Mouse (Mus musculus) lung, postnatal 0 days (tissue): ENCODE results near the gene Cdkn2b. TPM values are rescaled to one million over a fixed set of nuclear protein-coding genes. Genes with fewer than 3 reads are reported as not detected.

ENCODE experiments used
- ATAC-seq: fragments of 200-750 bp; cut with Nextera tagmentation; 2 replicates; pipeline ENCODE4 v1.8.0; 2017; ENCODE audit warnings: moderate library complexity
- DNase-seq: peaks from one replicate; pipeline ENCODE4 v3.0.0-alpha.2; 2016; ENCODE audit warnings: low spot score
- H3K27ac ChIP-seq: fragments of 300-500 bp; sonication (generic); 2 replicates; pipeline ENCODE4 v1.5.1; 2014; ENCODE audit warnings: antibody characterized with exemption, mild to moderate bottlenecking, low read length, mixed read lengths
- H3K27me3 ChIP-seq: fragments of 300-500 bp; sonication (generic); replicated peaks from 2 replicates; pipeline ENCODE4 v1.6.1; 2014; ENCODE audit warnings: low read length, mixed read lengths; ENCODE audit not compliant: insufficient read depth
- H3K36me3 ChIP-seq: fragments of 300-500 bp; sonication (generic); 2 replicates; pipeline ENCODE4 v1.6.1; 2014; ENCODE audit warnings: low read length, mixed read lengths; ENCODE audit not compliant: insufficient read depth
- H3K4me1 ChIP-seq: fragments of 300-500 bp; sonication (generic); 2 replicates; pipeline ENCODE4 v1.6.1; 2014; ENCODE audit warnings: antibody characterized with exemption, low read depth, low read length, mixed read lengths; ENCODE audit not compliant: insufficient read depth
- H3K4me2 ChIP-seq: fragments of 300-500 bp; sonication (generic); replicated peaks from 2 replicates; pipeline ENCODE4 v1.6.1; 2014; ENCODE audit warnings: low read depth, mild to moderate bottlenecking, low read length, moderate library complexity, mixed read lengths
- H3K4me3 ChIP-seq: fragments of 300-500 bp; sonication (generic); 2 replicates; pipeline ENCODE4 v1.5.1; 2014; ENCODE audit warnings: low read depth, low read length
- H3K9ac ChIP-seq: fragments of 300-500 bp; sonication (generic); replicated peaks from 2 replicates; pipeline ENCODE4 v1.6.1; 2014; ENCODE audit warnings: low read depth, mild to moderate bottlenecking
- H3K9me3 ChIP-seq: fragments of 300-500 bp; sonication (generic); 2 replicates; pipeline ENCODE4 v1.6.1; 2016; ENCODE audit warnings: low read length, mixed read lengths
- CTCF ChIP-seq: IDR thresholded peaks from 2 replicates; pipeline ENCODE4 v1.5.1; 2016; ENCODE audit warnings: antibody characterized with exemption, mild to moderate bottlenecking
- EP300 ChIP-seq: IDR thresholded peaks from 2 replicates; pipeline ENCODE4 v1.6.1; 2016; ENCODE audit warnings: antibody characterized with exemption, mild to moderate bottlenecking, control low read depth
- WGBS: fragments of 180-500 bp; shearing (Covaris S2); extraction: QIAGEN DNeasy Blood & Tissue Kit; methylation state at CpG from one replicate; pipeline ENCODE4 v1.1.7; 2014; 5-methylcytosine and 5-hydroxymethylcytosine counted together
- polyA plus RNA-seq: library from polyadenylated mRNA; unstranded; fragments of >200 nt; fragmentation: Nextera tagmentation; extraction: Ambion mirVana; gene quantifications from 2 replicates; pipeline ENCODE4 v1.2.1, GENCODE M21; 2015

Cdkn2b gene
- polyA plus RNA-seq, 1 experiment from 2014 or later, result 108 TPM

GRCm38 (mm10) chr4:89306798-89307365 lies 4.0 kb downstream of the Cdkn2b start:
- TF ChIP-seq CTCF (peak; percentile 30), EP300 (no peak)
- no peak overlapping the region for H3K9ac ChIP-seq
- no peak overlapping the region for H3K27ac ChIP-seq
- H3K4me3 ChIP-seq, result 0 out of 2 replicates have a peak overlapping the region, but pooled peaks have one; percentile 5
- no peaks in the 10 kb centered on the region for H3K9me3 ChIP-seq
- peak overlapping the region; percentile 25 for H3K4me2 ChIP-seq
- ATAC-seq (no peak), DNase-seq (no peak)
- peaks cover 37% of the 10 kb centered on the region for H3K27me3 ChIP-seq
- WGBS, result 13% methylated on average over 25 of the region's 25 CpGs
- no peaks in the 10 kb centered on the region for H3K4me1 ChIP-seq
- H3K36me3 ChIP-seq, result no peaks in the 10 kb centered on the region

- DNase-seq, result no peak
- Histone ChIP-seq H3K36me3 (no peaks in the 10 kb centered on the region), H3K27ac (no peak overlapping the region), H3K4me3 (no peak overlapping the region), H3K4me2 (no peak overlapping the region), H3K4me1 (no peaks in the 10 kb centered on the region), H3K27me3 (peaks cover 33% of the 10 kb centered on the region), H3K9ac (no peak overlapping the region), H3K9me3 (no peaks in the 10 kb centered on the region)
- 15% methylated on average over 3 of the region's 3 CpGs for WGBS
- ATAC-seq, result no peak
- TF ChIP-seq EP300 (no peak), CTCF (no peak)
Observed at GRCm38 (mm10) chr4:89305691-89306090, 5.1 kb downstream of the Cdkn2b start.

- Histone ChIP-seq H3K27ac (no peak overlapping the region), H3K4me3 (no peak overlapping the region), H3K4me2 (no peak overlapping the region), H3K27me3 (peaks cover 35% of the 10 kb centered on the region), H3K4me1 (no peaks in the 10 kb centered on the region), H3K36me3 (no peaks in the 10 kb centered on the region), H3K9ac (no peak overlapping the region), H3K9me3 (no peaks in the 10 kb centered on the region)
- ATAC-seq (no peak), DNase-seq (peak; percentile 62)
- TF ChIP-seq EP300 (no peak), CTCF (no peak)
- WGBS, result 6% methylated on average over 14 of the region's 14 CpGs
Observed at GRCm38 (mm10) chr4:89303281-89303995, 7.4 kb downstream of the Cdkn2b start.

GRCm38 (mm10) chr4:89302129-89302528 lies 8.7 kb downstream of the Cdkn2b start:
- H3K4me2 ChIP-seq, result no peak overlapping the region
- peaks cover 33% of the 10 kb centered on the region for H3K27me3 ChIP-seq
- H3K9me3 ChIP-seq, result no peaks in the 10 kb centered on the region
- no peaks in the 10 kb centered on the region for H3K4me1 ChIP-seq
- no peak for ATAC-seq
- no peak overlapping the region for H3K27ac ChIP-seq
- no peak for DNase-seq
- TF ChIP-seq EP300 (no peak), CTCF (no peak)
- WGBS, result 31% methylated on average over 1 of the region's 1 CpGs
- H3K36me3 ChIP-seq, result no peaks in the 10 kb centered on the region
- no peak overlapping the region for H3K4me3 ChIP-seq
- no peak overlapping the region for H3K9ac ChIP-seq

- Histone ChIP-seq H3K36me3 (no peaks in the 10 kb centered on the region), H3K4me3 (no peak overlapping the region), H3K9me3 (no peaks in the 10 kb centered on the region), H3K4me2 (no peak overlapping the region), H3K4me1 (no peaks in the 10 kb centered on the region), H3K27ac (no peak overlapping the region), H3K9ac (no peak overlapping the region), H3K27me3 (peaks cover 36% of the 10 kb centered on the region; the same call in 1 of the 2 replicates)
- TF ChIP-seq EP300 (no peak), CTCF (no peak)
- ATAC-seq, result no peak
- DNase-seq, result no peak
- WGBS, result 18% methylated on average over 2 of the region's 2 CpGs
Observed at GRCm38 (mm10) chr4:89299721-89300120, 11.1 kb downstream of the Cdkn2b start.

GRCm38 (mm10) chr4:89295441-89296220 lies 15.2 kb downstream of the Cdkn2b start:
- ATAC-seq, result peak; percentile 51

More at GRCm38 (mm10) chr4:89295441-89296220, 15.2 kb downstream of the Cdkn2b start:
- 5% methylated on average over 31 of the region's 31 CpGs for WGBS
- Histone ChIP-seq H3K9me3 (no peaks in the 10 kb centered on the region), H3K4me2 (peak overlapping the region; percentile 95), H3K27me3 (peaks cover 49% of the 10 kb centered on the region), H3K4me3 (peak overlapping the region; percentile 72), H3K9ac (no peak overlapping the region; the same call in 1 of the 2 replicates), H3K36me3 (no peaks in the 10 kb centered on the region), H3K4me1 (no peaks in the 10 kb centered on the region), H3K27ac (no peak overlapping the region)
- DNase-seq, result no peak
- TF ChIP-seq EP300 (no peak), CTCF (no peak)
